Mouse (Mus musculus) liver, adult 2 months (tissue): ENCODE measurements around the gene A630089N07Rik.

Experiments used
- CTCF ChIP-seq: fragments of 200-500 bp; IDR thresholded peaks from 2 replicates; pipeline ENCODE4 v1.5.1; 2011; ENCODE audit warnings: low read depth, low read length, control low read depth
- POLR2A ChIP-seq: fragments of 200-500 bp; IDR thresholded peaks from 2 replicates; pipeline ENCODE4 v1.6.1; 2011; ENCODE audit warnings: low read length, control low read depth; ENCODE audit not compliant: insufficient read depth; ENCODE audit errors: extremely low read depth

- TF ChIP-seq CTCF, result no peak
- no peak for TF ChIP-seq POLR2A
Measured at GRCm38 (mm10) chr16:97991517-97991916, 90.7 kb downstream of the A630089N07Rik start.
